Mouse (Mus musculus) kidney, adult 2 months (tissue): ENCODE results near the gene Ptpn22.

Source experiments
- CTCF ChIP-seq: fragments of 200-500 bp; conservative IDR thresholded peaks from 2 replicates; pipeline ENCODE4 v1.5.1; 2011; ENCODE audit warnings: low read depth, mild to moderate bottlenecking, control low read depth, low read length, moderate library complexity, mixed read lengths; ENCODE audit not compliant: insufficient read depth, insufficient read length
- POLR2A ChIP-seq: fragments of 200-500 bp; IDR thresholded peaks from one replicate; pipeline ENCODE4 v1.6.1; 2011; ENCODE audit warnings: low read depth, low read length, control low read depth

GRCm38 (mm10) chr3:103907335-103908030 lies 47.9 kb downstream of the Ptpn22 start:
- TF ChIP-seq POLR2A (no peak), CTCF (no peak)
